Mouse (Mus musculus) heart, adult 2 months (tissue): ENCODE measurements around the gene Steap3.

ENCODE experiments used
- CTCF ChIP-seq: fragments of 200-600 bp; IDR thresholded peaks from 2 replicates; pipeline ENCODE4 v1.8.1; 2022; ENCODE audit warnings: antibody characterized with exemption, mild to moderate bottlenecking, moderate library complexity
- POLR2A ChIP-seq: fragments of 200-500 bp; IDR thresholded peaks from 2 replicates; pipeline ENCODE4 v1.6.1; 2011; ENCODE audit warnings: mild to moderate bottlenecking, low read depth, low read length, control low read depth; ENCODE audit not compliant: insufficient read depth

- TF ChIP-seq POLR2A: no peak
- peak; percentile 70 for TF ChIP-seq CTCF
Measured at GRCm38 (mm10) chr1:120231334-120231733, 41.2 kb downstream of the Steap3 start.
